Mouse (Mus musculus): ENCODE results near the gene Get4.

DNA sequence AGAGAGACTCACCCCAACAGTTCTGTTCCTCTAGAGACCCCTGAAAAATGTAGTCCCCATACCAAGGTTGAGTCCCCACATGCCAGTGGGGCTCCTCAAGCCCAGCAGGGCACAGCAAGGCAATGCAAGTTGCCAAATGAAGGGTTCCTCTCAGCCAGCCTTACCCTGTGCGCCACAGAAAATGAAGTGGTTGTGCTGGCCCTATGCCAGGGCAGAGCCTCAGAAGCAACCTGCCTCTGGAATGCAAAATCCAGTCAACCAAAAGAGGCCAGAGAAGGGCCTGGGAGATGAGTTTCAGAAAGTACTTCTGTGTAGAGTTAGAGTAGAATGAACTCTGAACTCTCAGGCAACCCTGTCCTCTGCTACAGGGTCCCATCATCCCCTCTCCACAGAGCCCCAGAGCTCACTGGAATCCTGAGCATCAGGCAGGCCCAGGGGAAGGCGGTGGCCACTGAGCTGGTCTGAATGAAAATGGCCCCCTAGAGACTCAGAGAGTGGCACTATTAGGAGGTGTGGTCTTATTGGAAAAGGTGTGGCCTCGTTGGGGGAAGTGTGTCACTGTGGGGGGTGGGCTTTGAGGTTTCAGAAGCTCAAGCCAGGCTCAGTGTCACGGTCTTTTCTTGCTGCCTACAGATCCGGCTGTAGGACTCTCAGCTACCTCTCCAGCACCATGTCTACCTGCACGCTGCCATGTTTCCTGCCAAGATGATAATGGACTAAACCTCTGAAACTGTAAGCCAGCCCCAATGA lies 39.9 kb downstream of the Get4 start:
- TF ChIP-seq CTCF (IDR thresholded peaks at IDR 0.05; ENCODE audit: low read depth, low read length) (no peak), TAL1 (conservative IDR thresholded peaks at IDR 0.05; ENCODE audit: low read depth, low read length) (no peak), GATA2 (IDR thresholded peaks at IDR 0.05; ENCODE audit: borderline replicate concordance, low read depth, low read length) (no peak), POLR2AphosphoS5 (IDR thresholded peaks at IDR 0.05; ENCODE audit: insufficient replicate concordance, low read depth, low read length) (no peak)
